Mouse (Mus musculus) 416B (cell line): ENCODE measurements around the gene Fbxo17.
"Not testable (repeated sequence)": the region's sequence is repeated elsewhere in the genome, so short reads cannot be mapped to it uniquely, and the experiment has no call there.

ENCODE experiments used
- DNase-seq: peaks from one replicate; pipeline ENCODE4 v3.0.0; 2011; ENCODE audit warnings: low read depth

Fbxo17 gene

DNA sequence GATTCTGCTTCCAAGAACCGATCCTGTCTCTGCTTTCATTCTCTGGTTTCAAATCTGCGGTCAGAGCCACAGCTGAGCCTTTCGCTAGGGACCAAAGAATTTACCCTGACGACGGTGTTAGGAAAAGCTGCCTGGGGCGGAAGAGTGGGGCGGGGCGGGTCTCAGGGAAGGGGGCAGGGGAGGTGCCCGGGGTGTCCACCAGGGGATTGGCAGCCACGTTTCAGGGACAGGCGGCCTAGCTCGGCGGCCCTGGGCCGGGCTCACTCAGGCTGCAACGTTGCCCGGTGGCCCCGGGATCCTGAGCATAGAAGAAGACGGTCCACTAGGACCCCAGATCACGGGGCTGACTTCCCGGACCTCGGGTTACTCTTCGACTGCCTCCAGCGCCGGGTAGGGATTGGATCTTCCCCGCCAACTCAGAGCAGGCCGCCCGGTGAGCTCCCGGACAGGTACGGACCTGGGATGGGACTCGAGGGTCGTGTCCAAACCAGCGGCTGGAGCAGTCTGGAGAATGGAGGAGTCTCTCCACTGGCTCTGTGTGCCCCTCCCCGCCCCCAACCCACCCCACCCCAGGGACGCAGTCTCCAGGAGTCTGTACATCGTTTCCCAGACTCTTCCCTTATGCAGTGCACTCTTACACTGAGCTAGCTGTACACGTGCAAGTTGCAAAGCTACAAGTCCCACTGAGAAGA lies at the start of gene Fbxo17:
Gene Fbxo17 (plus strand): TSS at position 215 of the 692 bp plus-strand sequence.
- no peak for DNase-seq

DNA sequence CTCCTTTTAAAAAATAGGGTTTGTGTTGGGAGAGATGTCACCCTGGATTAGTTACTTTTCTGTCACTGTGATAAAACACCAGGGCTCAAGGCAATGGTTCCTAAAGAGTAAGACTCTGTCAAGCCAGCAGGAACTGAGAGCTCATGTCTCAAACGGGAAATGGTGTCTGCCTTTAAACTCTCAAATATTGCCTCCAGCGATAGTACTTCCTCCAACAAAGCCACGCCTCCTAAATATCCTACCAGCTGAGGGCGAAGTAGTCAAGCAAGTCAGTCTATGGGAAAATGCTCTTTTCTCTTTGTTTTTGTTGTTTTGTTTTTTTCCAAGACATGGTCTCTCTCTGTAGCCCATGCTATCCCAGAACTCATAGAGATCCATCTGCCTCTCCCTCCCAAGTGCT lies 45.4 kb upstream of the Fbxo17 start:
- peak; percentile 70 for DNase-seq

DNA sequence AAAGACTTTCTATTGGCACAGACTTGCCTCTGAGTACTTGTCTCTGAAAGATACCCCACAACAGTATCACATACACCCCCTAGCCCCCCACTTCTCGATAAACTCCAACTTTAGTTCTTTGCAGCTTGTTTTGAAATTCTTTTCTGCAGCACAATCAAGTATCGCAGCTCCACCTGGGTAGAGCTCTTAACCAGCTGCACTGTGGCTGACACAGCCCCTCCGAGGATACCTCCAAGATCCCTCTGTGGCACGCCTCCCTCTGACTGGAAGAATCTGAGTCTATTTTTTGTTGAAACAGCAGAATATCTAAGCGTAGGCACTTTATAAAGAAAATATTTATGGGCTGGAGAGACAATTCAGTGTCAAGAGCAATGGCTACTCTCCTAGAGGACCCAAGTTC lies 44.3 kb upstream of the Fbxo17 start:
- no peak for DNase-seq

DNA sequence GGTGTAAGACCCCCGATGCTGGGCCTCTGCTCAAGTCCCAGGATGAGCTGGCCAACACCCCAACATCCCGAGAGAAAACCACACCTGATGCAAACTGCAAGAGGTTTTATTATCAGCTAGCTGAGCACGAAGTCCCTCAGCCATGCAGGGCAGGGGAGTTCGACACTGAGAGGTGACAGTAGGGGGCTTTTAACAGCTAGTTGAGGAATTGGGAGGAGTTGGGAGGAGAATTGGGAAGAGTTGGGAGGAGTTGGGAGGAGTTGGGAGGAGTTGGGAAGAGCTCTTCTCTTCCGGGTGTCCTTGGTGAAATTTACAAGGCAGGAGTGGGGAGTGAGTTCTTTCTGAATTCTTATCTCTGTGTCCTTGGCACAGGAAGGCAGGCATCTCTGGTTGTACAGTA lies 43.8 kb upstream of the Fbxo17 start:
- not testable (repeated sequence) for DNase-seq

DNA sequence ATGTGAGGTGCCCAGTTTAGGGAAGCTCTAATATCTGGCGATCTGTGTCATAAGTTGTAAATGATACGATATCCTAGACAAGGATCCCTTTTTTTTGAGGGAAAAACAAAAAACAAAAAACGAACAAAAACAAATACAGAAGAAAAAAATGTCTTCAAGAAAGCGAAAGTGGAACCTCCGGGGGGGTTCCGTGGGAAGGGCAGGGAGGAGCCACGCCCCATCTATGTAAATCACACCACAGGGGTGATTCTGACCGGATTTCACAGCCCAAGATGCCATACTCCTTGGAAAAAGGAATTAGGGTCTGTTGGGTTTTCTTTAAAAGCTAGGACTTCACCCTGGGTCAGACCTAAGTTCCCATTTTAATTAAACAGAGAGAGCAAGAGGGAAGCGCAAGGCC lies 41.6 kb upstream of the Fbxo17 start:
- peak; percentile 64 for DNase-seq

DNA sequence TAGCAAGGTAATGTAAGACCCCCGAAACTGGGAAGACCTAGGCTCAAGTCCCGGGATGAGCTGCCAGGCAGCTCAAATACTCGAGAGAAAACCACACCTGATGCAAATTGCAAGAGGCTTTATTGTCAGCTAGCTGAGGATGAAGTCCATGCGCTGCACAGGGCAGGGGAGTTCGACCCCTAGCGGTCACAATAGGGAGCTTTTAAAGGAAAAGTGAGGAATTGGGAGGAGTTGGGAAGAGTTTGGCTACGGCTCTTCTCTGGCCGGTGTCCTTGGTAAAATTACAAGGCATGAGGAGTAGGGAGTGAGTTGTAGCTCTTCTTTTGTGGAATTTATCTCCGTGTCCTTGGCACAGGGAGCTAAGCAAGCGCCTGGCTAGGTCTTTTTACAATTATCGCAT lies 40.9 kb upstream of the Fbxo17 start:
- no peak for DNase-seq

DNA sequence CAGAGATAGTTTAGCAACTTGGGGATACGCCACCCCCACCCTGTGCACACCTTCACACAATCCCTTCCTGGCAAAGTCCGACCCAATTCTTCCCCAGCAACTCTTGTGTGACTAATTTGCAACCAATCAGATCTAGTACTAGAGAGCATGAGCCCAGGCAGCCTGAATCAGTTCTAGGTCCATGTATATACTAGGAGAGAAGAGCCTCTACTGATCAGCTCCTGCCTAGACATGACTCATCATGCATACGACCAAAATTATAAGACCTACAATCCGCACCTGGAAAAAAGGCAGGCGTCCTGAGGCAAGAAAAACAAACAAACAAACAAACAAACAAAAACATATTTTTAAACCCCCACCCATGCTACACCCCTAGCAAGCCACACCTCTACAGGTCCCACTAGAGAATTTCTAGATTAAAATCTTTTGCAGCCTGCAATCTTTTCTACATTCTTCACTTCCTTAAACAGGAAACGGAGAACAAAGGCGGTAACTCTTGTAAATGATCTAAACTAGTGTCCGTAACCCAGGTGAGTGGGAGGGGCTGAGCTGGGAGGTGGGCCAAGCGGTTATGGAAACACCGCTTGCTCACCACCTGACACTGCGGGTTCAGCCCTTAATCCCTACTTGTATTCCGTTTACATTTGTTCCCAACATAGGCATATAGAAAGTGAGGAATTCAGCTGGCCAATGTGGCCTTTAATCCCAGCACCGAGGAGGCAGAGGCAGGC lies 39.6 kb upstream of the Fbxo17 start:
- DNase-seq, result no peak

DNA sequence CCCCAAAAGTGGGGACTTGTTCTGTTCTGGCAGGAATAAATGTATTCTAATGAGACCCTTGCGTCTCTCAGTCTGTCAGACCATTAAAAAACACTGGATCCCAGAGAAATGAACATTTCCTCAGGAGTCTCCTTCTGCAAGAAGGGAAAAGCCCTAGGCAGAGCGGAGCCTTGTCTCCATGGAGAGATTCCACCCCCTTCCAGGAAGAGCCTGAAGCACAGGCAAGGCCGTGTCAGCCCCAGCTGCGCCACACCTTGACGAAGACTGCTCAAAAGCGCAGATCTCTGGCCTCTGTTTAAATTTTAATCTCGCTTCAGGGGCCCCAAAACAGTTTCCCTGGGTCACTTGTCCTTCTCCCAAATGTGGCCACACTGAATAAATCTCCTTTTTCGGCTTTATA lies 39.0 kb upstream of the Fbxo17 start:
- DNase-seq, result no peak

DNA sequence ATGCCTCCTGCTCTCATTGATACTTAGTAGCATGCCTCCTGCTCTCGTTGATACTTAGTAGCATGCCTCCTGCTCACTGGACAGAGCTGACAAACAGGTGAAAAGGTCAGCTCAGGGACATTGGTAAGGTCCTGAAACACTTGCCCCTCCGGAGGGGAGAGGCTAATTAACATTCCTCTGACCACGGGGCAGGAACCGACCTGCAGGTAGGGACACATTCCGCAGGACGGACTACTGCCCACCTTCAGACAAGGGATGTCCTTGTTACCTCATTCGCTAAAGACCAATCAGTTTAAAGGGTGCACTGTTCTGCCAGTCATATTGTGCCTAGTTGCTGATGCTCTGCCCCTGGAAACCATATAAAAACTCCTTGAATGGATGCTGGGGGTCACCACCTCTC lies 25.5 kb upstream of the Fbxo17 start:
- DNase-seq, result no peak

DNA sequence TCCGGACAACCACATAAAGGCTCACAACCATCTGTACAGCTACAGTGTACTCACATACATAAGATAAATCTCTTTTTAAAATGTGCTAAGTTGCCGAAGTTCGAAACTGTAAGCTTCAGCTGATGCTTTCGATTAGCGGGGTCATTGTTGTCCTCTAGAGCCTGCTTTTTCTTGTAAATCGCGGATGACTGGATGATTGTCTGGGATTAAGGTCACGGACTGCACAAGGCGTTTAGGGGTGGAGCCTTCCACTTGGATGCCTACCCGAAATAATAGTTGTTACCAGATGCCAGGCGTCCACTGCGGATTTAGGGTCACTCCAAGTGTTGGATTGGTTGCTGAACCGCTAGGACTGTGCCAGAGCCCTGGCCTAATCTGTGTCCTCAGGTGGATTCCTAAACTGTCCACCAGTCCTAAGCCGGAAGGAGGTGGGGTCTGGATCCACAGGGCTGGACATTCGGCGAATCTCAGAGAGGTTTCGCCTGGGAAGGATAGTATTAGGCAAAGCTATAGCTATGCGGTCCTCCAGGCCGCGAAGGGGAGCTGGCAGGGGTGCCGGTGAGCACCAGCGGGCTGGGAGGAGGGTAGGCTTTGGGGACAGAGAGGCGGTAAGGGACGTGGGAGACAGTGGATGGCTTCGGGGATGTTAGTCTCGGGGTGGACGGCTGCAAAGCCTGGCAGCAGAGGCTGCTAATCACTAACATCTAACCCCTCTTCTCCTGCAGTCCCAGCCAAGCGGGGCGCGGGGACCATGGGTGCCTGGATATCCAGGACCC lies 23.9 kb upstream of the Fbxo17 start, which contains the start of gene Fbxo27:
Gene Fbxo27 (plus strand): TSS at position 305 of the 776 bp plus-strand sequence.
- DNase-seq, result no peak

DNA sequence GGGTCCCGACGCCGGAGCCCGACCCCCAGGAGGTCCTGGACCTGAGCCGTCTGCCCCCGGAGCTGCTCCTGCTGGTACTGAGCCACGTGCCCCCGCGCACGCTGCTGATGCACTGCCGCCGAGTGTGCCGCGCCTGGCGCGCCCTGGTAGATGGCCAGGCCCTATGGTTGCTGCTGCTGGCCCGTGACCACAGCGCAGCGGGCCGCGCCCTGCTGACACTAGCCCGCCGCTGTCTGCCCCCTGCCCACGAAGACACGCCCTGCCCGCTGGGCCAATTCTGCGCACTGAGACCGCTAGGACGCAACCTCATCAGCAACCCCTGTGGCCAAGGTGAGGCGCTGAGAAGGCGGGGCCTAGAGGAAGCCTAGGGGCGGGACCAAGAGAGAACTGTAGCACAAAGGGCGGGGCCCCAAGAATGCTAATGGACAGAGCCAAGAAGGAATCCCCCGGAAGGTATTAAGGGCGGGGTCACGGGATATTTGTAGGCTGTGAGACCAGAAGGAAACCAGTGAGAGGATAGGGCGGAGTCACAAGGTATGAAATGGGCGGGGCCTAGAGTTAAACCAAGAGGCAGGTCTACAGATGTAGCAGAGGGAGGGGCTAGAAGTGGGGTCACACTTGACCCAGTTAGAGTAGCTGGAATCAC lies 23.2 kb upstream of the Fbxo17 start:
- no peak for DNase-seq

DNA sequence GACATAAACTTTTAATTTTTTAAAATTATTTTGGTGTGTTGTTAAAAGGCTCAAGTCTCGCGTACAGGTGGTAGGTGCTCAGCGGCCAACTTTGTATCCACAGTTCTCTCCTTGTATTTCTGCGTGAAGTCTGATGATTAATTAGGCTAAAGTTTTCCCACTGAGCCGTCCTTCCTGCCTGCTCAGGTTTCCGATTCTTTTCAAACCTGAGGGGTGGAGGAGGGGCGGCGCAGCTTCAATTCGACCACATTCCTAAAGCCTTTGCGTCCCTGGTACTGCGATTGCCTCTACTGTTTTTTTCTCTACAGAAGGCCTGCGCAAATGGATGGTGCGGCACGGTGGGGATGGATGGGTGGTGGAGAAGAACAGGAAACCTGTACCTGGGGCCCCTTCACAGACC lies 22.2 kb upstream of the Fbxo17 start:
- no peak for DNase-seq

DNA sequence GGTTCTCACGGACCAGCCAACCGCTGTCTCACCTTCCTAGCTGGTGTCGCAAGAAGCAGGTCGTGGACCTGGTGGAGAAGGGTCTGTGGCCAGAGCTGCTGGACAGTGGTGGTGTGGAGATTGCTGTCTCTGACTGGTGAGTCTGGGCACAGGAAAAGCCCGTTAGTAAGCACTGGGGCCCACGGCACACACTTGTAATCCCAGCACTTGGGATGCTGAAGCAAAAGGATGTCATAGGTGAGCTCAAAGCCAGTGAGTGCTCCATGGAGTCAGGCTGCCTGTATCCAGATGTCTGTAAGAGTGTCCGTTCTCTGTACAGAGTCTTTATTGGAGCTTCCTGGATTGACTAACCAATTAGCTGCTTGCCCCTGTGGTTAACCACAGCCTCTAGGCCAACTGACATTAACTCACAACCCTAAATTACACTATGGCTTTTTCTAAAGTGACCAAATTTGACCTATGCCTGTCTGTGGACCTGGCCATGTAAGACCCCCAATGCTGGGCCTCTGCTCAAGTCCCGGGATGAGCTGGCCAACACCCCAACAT lies 21.6 kb upstream of the Fbxo17 start:
- peak; percentile 88 for DNase-seq

DNA sequence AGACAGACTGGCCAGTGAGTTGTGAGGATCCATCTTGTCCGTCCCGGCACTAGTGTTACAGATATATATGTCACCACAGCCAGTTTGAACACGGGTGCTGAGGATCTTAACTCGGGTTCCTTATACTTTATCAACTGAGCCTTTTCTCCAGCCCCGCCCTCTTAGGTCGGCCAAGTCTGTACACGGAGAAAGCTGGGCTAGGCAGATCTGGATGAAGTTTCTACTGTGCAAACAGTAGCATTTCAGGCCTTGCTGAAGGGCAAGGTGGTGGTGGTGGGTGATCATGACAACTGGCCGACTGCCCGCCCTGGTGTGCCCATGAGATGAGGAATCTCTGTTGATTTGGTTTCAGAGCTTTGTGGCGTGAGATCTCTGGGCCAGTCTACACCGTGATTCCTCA lies 19.3 kb upstream of the Fbxo17 start:
- no peak for DNase-seq

DNA sequence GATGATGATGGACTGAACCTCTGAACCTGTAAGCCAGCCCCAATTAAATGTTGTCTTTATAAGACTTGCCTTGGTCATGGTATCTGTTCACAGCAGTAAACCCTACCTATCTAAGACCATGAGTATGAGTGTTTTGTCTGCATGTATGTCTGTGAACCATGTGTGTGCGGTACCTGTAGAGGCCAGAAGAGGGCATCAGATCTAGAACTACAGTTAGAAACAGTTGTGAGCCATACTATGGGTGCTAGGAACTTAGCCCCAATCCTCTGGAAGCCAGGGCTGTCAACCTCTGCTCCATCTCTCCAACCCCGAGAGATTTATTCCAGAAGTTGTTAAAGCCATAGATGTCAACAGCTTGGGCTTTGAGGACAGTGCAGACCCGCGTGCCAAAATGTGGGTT lies 16.3 kb upstream of the Fbxo17 start:
- DNase-seq, result no peak

DNA sequence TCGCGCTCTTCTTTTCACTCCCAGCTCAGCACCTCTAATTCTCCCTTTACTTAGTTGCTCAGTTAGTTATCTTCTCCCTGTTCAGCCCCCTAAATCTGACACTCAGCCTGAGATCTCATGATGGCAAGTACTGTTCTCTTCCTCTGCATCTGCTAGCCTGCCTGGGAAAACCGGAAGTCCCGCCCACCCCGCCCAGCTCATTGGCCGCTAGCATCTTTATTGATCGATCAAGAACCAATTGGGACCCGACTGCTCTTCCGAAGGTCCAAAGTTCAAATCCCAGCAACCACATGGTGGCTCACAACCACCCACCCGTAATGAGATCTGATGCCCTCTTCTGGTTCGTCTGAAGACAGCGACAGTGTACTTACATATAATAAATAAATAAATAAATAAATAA lies 15.3 kb upstream of the Fbxo17 start:
- DNase-seq, result not testable (repeated sequence)

DNA sequence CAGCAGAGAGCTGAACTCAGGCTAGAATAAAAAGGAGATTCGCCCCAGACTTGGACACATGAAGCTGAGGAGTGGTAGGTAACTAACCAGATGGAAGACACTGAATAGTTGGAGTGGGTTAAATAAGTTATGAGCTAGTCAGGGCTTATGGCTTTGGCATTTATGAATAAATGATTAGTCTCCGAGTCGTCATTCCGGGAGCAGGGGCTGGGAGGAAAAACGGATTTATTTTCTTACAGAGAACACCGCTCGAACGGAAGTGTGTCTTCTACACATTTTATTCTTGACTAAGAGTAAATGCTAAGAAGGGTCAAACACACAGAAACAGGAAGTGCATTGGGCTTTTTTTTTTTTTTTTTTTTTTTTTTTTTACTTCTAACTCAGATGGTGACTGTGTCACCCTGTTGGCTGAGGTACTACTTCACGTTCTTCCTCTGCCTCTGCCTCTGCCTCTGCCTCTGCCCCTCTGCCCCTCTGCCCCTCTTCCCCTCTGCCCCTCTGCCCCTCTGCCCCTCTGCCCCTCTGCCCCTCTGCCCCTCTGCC lies 13.9 kb upstream of the Fbxo17 start:
- peak; percentile 17 for DNase-seq

DNA sequence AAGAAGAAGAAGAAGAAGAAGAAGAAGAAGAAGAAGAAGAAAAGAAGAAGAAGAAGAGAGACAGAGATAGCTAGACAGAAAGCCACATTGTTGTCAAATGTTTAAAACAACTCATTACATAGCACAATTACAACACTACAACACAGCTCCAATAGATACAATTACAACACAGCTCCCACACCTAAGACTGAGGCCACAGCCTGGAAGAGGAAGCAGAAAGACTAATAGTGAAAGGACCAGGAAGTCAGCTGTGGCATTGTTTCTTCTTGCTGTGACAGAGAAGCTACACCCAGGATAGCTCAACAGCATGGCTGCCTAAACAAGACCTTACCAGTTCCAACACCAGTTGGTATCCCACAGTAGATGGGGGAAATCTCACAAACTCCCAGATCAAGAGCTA lies 7.2 kb upstream of the Fbxo17 start:
- peak; percentile 47 for DNase-seq

DNA sequence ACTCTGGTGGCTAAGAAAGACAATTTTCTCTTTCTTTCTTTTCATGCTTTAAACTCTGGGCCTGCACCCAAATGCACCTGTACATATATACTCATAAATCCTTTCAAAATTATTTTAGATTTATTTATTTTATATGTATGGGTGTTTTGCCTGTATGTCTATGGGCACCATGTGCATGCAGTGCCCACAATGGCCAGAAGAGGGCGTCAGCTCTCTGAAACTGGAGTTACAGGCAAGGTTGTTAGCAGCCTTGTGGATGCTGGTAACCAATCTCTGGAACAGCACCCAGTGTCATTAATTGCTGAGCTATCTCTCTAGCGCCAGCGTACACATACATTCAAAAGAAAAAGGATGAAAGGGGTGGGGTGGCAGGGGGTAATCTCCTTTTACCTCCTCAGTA lies 5.6 kb upstream of the Fbxo17 start:
- DNase-seq, result no peak

DNA sequence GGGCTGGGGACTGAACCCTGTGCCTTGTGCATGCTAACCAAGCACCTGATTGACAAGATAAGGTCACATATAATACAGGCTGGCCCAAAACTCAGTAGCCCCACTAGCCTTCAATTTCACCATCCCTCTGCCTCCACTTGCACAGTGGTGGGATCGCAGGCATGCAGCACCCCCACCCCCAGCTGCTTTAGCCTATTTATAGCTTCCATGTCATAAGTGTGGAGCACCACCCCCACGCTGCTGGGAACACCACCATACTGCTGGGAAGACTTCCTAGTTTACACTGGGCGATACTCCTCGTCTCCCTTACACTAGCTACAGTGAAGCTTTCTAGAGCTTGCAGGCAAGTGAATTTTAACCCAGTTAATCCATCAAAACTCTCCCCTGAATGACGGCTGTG lies 1.9 kb upstream of the Fbxo17 start:
- no peak for DNase-seq

DNA sequence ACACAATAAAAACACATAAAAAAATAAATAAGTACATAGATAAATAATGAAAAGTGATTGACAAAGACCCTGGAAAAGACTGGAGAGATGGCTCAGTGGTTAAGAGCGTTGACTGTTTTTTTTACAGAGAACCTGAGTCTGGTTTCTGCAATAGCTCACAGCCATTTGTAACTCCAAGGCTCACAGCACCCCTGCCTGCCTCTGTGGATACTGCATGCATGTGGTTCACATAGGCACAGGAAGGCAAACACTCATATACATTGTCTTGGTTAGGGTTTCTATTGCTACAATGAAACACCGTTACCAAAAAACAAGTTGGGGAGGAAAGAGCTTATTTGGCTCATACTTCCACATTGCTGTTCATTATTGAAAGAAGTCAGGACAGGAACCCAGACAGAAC lies 1.0 kb upstream of the Fbxo17 start:
- DNase-seq, result no peak

DNA sequence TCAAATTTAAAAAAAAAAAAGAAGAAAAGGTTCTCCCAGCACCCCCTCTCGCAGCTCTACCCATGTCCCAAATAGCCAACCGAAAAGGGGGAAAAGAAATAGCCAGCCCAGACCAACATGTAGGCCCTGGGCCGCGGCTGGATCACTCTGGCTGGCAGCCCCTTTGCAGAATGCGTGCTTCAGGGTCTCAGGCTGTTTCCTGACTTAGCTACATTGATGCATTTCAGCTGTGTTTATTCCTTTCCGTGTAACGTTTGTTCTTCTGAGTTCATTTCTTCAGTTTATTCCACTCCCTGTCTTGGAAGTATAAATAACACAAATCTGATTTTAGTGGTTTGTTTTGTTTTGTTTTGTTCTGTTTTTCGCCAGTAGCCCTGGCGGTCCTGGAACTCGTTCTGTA lies 1.1 kb downstream of the Fbxo17 start:
- no peak for DNase-seq
